Mouse (Mus musculus) MEL (cell line): ENCODE measurements around the gene Speg. TPM values are rescaled to one million over a fixed set of nuclear protein-coding genes. Genes with fewer than 3 reads are reported as not detected.

ENCODE experiments used
- DNase-seq: peaks from one replicate; pipeline ENCODE4 v3.0.0; 2011; ENCODE audit warnings: low read depth, low spot score
- H3K27ac ChIP-seq: 2 replicates; pipeline ENCODE4 v1.5.1; 2012; ENCODE audit warnings: low read depth, mild to moderate bottlenecking, control low read depth, low read length, moderate library complexity; ENCODE audit not compliant: control insufficient read depth
- H3K27me3 ChIP-seq, 2 experiments: fragments of 150-350 bp in 1 of 2; sonication (generic) in 1 of 2; 2 replicates each; pipeline ENCODE4 v1.6.1; 2012; ENCODE audit warnings: low read length in 2 of 2, mild to moderate bottlenecking in 2 of 2, improper control_type of control experiment in 1 of 2, moderate library complexity in 1 of 2; ENCODE audit not compliant: insufficient read depth in 2 of 2, control insufficient read depth in 1 of 2
- H3K36me3 ChIP-seq, 2 experiments: 2 replicates each; pipeline ENCODE4 v1.6.1; 2012 to 2014; ENCODE audit warnings: low read length in 2 of 2, improper control_type of control experiment in 1 of 2, inconsistent platforms in 1 of 2, mild to moderate bottlenecking in 1 of 2; ENCODE audit not compliant: insufficient read depth in 2 of 2, control insufficient read depth in 1 of 2
- H3K4me1 ChIP-seq, 2 experiments: fragments of 150-350 bp in 1 of 2; sonication (generic) in 1 of 2; 2 replicates each; pipeline ENCODE4 v1.6.1; 2012; ENCODE audit warnings: low read length in 2 of 2, improper control_type of control experiment in 1 of 2, mild to moderate bottlenecking in 1 of 2; ENCODE audit not compliant: insufficient read depth in 2 of 2, control insufficient read depth in 1 of 2
- H3K4me3 ChIP-seq, 2 experiments: fragments of 150-350 bp in 1 of 2; sonication (generic) in 1 of 2; 2 replicates each; pipeline ENCODE4 v1.5.1; 2012; ENCODE audit warnings: low read depth in 2 of 2, low read length in 2 of 2, mild to moderate bottlenecking in 2 of 2, moderate library complexity in 2 of 2, control low read depth in 1 of 2, improper control_type of control experiment in 1 of 2; ENCODE audit not compliant: control insufficient read depth in 1 of 2, insufficient read depth in 1 of 2
- H3K79me2 ChIP-seq: 2 replicates; pipeline ENCODE4 v1.6.1; 2012; ENCODE audit warnings: mild to moderate bottlenecking, low read length, moderate library complexity; ENCODE audit not compliant: control insufficient read depth, poor library complexity, insufficient read depth
- H3K9ac ChIP-seq: 2 replicates; pipeline ENCODE4 v1.6.1; 2012; ENCODE audit warnings: low read depth, mild to moderate bottlenecking, control low read depth, low read length, moderate library complexity; ENCODE audit not compliant: control insufficient read depth, poor library complexity, severe bottlenecking
- H3K9me3 ChIP-seq: fragments of 150-350 bp; sonication (generic); replicated peaks from 2 replicates; pipeline ENCODE4 v1.6.1; 2012; ENCODE audit warnings: mild to moderate bottlenecking, low read length, improper control_type of control experiment, moderate library complexity; ENCODE audit not compliant: insufficient read depth
- CHD1 ChIP-seq: IDR thresholded peaks from 2 replicates; pipeline ENCODE4 v1.6.1; 2012; ENCODE audit warnings: low read depth, mild to moderate bottlenecking, inconsistent platforms, low read length, improper control_type of control experiment
- E2F4 ChIP-seq: IDR thresholded peaks from 2 replicates; pipeline ENCODE4 v1.6.1; 2011; ENCODE audit warnings: low read depth, low read length, improper control_type of control experiment, borderline replicate concordance
- ELF1 ChIP-seq: IDR thresholded peaks from 2 replicates; pipeline ENCODE4 v1.6.1; 2014; ENCODE audit warnings: low read depth, mild to moderate bottlenecking, inconsistent platforms, low read length, improper control_type of control experiment, moderate library complexity
- EP300 ChIP-seq, 2 experiments: IDR thresholded peaks; 2 replicates each; pipeline ENCODE4 v1.6.1; 2011; ENCODE audit warnings: improper control_type of control experiment in 2 of 2, low read length in 2 of 2, low read depth in 1 of 2, mild to moderate bottlenecking in 1 of 2
- ETS1 ChIP-seq: IDR thresholded peaks from 2 replicates; pipeline ENCODE4 v1.6.1; 2012; ENCODE audit warnings: low read depth, mild to moderate bottlenecking, inconsistent platforms, low read length, improper control_type of control experiment, moderate library complexity
- GABPA ChIP-seq: IDR thresholded peaks from 2 replicates; pipeline ENCODE4 v1.6.1; 2012; ENCODE audit warnings: low read depth, mild to moderate bottlenecking, inconsistent platforms, low read length, improper control_type of control experiment, moderate library complexity
- GATA1 ChIP-seq: IDR thresholded peaks from 2 replicates; pipeline ENCODE4 v1.6.1; 2011; ENCODE audit warnings: low read depth, low read length, improper control_type of control experiment
- HCFC1 ChIP-seq: IDR thresholded peaks from 2 replicates; pipeline ENCODE4 v1.6.1; 2012; ENCODE audit warnings: low read depth, mild to moderate bottlenecking, inconsistent platforms, low read length, improper control_type of control experiment, moderate library complexity
- KAT2A ChIP-seq: conservative IDR thresholded peaks from 2 replicates; pipeline ENCODE4 v1.6.1; 2012; ENCODE audit warnings: low read depth, low read length, improper control_type of control experiment, inconsistent platforms
- MAFK ChIP-seq: IDR thresholded peaks from 2 replicates; pipeline ENCODE4 v1.6.1; 2011; ENCODE audit warnings: low read depth, mild to moderate bottlenecking, low read length, improper control_type of control experiment, borderline replicate concordance
- MAX ChIP-seq: IDR thresholded peaks from 2 replicates; pipeline ENCODE4 v1.6.1; 2011; ENCODE audit warnings: low read length, improper control_type of control experiment
- MAZ ChIP-seq: IDR thresholded peaks from 2 replicates; pipeline ENCODE4 v1.6.1; 2012; ENCODE audit warnings: low read depth, mild to moderate bottlenecking, inconsistent platforms, low read length, improper control_type of control experiment
- MXI1 ChIP-seq: IDR thresholded peaks from 2 replicates; pipeline ENCODE4 v1.6.1; 2011; ENCODE audit warnings: mild to moderate bottlenecking, low read depth, low read length, improper control_type of control experiment
- MYC ChIP-seq: IDR thresholded peaks from 2 replicates; pipeline ENCODE4 v1.6.1; 2011; ENCODE audit warnings: low read depth, mild to moderate bottlenecking, low read length, improper control_type of control experiment, moderate library complexity
- NRF1 ChIP-seq: IDR thresholded peaks from 2 replicates; pipeline ENCODE4 v1.6.1; 2014; ENCODE audit warnings: low read depth, mild to moderate bottlenecking, inconsistent platforms, low read length, improper control_type of control experiment, moderate library complexity; ENCODE audit not compliant: poor library complexity, insufficient read depth, severe bottlenecking
- POLR2A ChIP-seq, 2 experiments: IDR thresholded peaks; 2 replicates each; pipeline ENCODE4 v1.6.1; 2011 to 2012; ENCODE audit warnings: low read length in 2 of 2, mild to moderate bottlenecking in 2 of 2, control low read depth in 1 of 2, improper control_type of control experiment in 1 of 2, low read depth in 1 of 2, moderate library complexity in 1 of 2; ENCODE audit not compliant: control insufficient read depth in 1 of 2, insufficient read depth in 1 of 2, poor library complexity in 1 of 2
- POLR2AphosphoS2 ChIP-seq: IDR thresholded peaks from 2 replicates; pipeline ENCODE4 v1.6.1; 2011; ENCODE audit warnings: low read length, improper control_type of control experiment
- POLR2AphosphoS5 ChIP-seq: IDR thresholded peaks from 2 replicates; pipeline ENCODE4 v1.6.1; 2012; ENCODE audit warnings: low read depth, borderline replicate concordance, mild to moderate bottlenecking, inconsistent platforms, low read length, moderate library complexity, mixed read lengths
- RAD21 ChIP-seq: IDR thresholded peaks from 2 replicates; pipeline ENCODE4 v1.6.1; 2011; ENCODE audit warnings: mild to moderate bottlenecking, low read depth, low read length, improper control_type of control experiment
- RCOR1 ChIP-seq: IDR thresholded peaks from 2 replicates; pipeline ENCODE4 v1.6.1; 2012; ENCODE audit warnings: low read depth, mild to moderate bottlenecking, inconsistent platforms, low read length, improper control_type of control experiment
- SIN3A ChIP-seq: IDR thresholded peaks from 2 replicates; pipeline ENCODE4 v1.6.1; 2012; ENCODE audit warnings: low read length, improper control_type of control experiment, inconsistent platforms
- TAL1 ChIP-seq: IDR thresholded peaks from 2 replicates; pipeline ENCODE4 v1.6.1; 2012; ENCODE audit warnings: mild to moderate bottlenecking, inconsistent platforms, low read length, moderate library complexity, mixed read lengths
- TCF12 ChIP-seq: IDR thresholded peaks from 2 replicates; pipeline ENCODE4 v1.6.1; 2014; ENCODE audit warnings: low read depth, mild to moderate bottlenecking, inconsistent platforms, low read length, improper control_type of control experiment, moderate library complexity
- USF1 ChIP-seq: IDR thresholded peaks from 2 replicates; pipeline ENCODE4 v1.6.1; 2014; ENCODE audit warnings: low read depth, mild to moderate bottlenecking, inconsistent platforms, low read length, improper control_type of control experiment, moderate library complexity
- USF2 ChIP-seq, 2 experiments: IDR thresholded peaks; 2 replicates each; pipeline ENCODE4 v1.6.1; 2011 to 2012; ENCODE audit warnings: improper control_type of control experiment in 2 of 2, low read length in 2 of 2, borderline replicate concordance in 1 of 2, inconsistent platforms in 1 of 2, low read depth in 1 of 2, mild to moderate bottlenecking in 1 of 2; ENCODE audit not compliant: insufficient read depth in 1 of 2
- ZKSCAN1 ChIP-seq: IDR thresholded peaks from 2 replicates; pipeline ENCODE4 v1.6.1; 2012; ENCODE audit warnings: low read depth, mild to moderate bottlenecking, inconsistent platforms, low read length, improper control_type of control experiment, moderate library complexity
- polyA plus RNA-seq, 2 experiments: library from polyadenylated mRNA; stranded (reverse) in 1 of 2; unstranded in 1 of 2; fragments of >175 nt in 1 of 2; fragments of >200 nt in 1 of 2; gene quantifications; 2 replicates each; pipeline versions ENCODE4 v1.2.1 to v1.2.4; 2012; ENCODE audit warnings: low replicate concordance in 2 of 2, low read depth in 1 of 2; ENCODE audit not compliant: insufficient read length in 2 of 2, insufficient read depth in 1 of 2, missing spikeins in 1 of 2
- total RNA-seq: library from RNA; depleted of rRNA; stranded (reverse); fragments of 300-350 nt; gene quantifications from 2 replicates; pipeline ENCODE4 v1.2.3, GENCODE M21; 2012

Speg gene
- total and polyA plus RNA-seq, 3 experiments: 1.7 to 9.5 TPM; not detected in 1

- no peaks in the 10 kb centered on the region for H3K9me3 ChIP-seq
- no peak overlapping the region for H3K4me3 ChIP-seq
- TF ChIP-seq USF2 (IDR thresholded peaks at IDR 0.05; ENCODE audit: borderline replicate concordance in 1 of 2, insufficient read depth in 1 of 2, low read depth in 1 of 2, low read length in 2 of 2) (no peak), USF1 (no peak), SIN3A (no peak), ZKSCAN1 (no peak), RCOR1 (peak; percentile 71; the same call in 1 of the 2 replicates), EP300 (IDR thresholded peaks at IDR 0.05; ENCODE audit: low read depth in 1 of 2, low read length in 2 of 2) (peak; percentile 88 to 90), MAZ (peak; percentile 53; the same call in 1 of the 2 replicates), MYC (no peak), ELF1 (no peak), POLR2AphosphoS2 (no peak), TCF12 (peak; percentile 92), POLR2AphosphoS5 (no peak), KAT2A (no peak), ETS1 (no peak; the same call in 1 of the 2 replicates), CHD1 (no peak), GATA1 (peak; percentile 94), MXI1 (no peak), TAL1 (peak; percentile 82), RAD21 (no peak), MAX (no peak), MAFK (no peak), NRF1 (no peak), E2F4 (no peak), HCFC1 (0 out of 2 replicates have a peak, but pooled peaks have one; percentile 16), POLR2A (IDR thresholded peaks at IDR 0.05; ENCODE audit: control insufficient read depth in 1 of 2, insufficient read depth in 1 of 2, low read depth in 1 of 2, low read length in 2 of 2, poor library complexity in 1 of 2) (no peak), GABPA (no peak)
- peaks cover 0 to 19% of the 10 kb centered on the region in 2 experiments; a peak in 2 of 4 replicates for H3K36me3 ChIP-seq
- no peak overlapping the region for H3K9ac ChIP-seq
- H3K27ac ChIP-seq: peak overlapping the region; percentile 42
- peak; percentile 63 for DNase-seq
- peaks cover 13 to 30% of the 10 kb centered on the region in 2 experiments for H3K4me1 ChIP-seq
- H3K27me3 ChIP-seq: no peaks in the 10 kb centered on the region
- H3K79me2 ChIP-seq: no peaks in the 10 kb centered on the region
Measured at GRCm38 (mm10) chr1:75463652-75464204, 88.6 kb downstream of the Speg start.
